Mouse (Mus musculus) ES-CJ7 (cell line): ENCODE data around the gene Sh2d1b1.
"Not testable (repeated sequence)": the region's sequence is repeated elsewhere in the genome, so short reads cannot be mapped to it uniquely, and the experiment has no call there.

Experiments used
- DNase-seq: peaks from one replicate; pipeline ENCODE4 v3.0.0; 2011; ENCODE audit warnings: low read depth, low spot score

Gene Sh2d1b1

DNA sequence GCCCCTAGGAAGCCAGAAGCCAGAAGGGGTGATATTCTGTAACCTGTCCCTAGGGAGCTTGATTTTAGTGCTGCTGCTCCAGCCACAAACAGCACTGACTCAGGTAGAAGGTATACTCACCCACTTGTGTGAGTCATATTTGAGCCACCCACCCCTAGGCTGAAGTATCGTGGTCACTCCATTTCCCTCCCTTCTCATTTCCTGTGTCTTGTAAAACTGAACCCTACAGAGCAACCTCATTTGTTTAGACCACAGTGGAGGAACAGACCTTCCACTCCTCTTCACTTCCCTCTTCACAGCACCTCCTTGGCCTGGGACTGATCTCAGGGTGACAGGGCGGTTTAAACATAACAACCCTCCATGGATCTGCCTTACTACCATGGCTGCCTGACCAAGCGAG lies at the start of gene Sh2d1b1:
Gene Sh2d1b1, plus strand, starts transcription at position 305 of the 400 bp plus-strand sequence.
- DNase-seq = no peak

DNA sequence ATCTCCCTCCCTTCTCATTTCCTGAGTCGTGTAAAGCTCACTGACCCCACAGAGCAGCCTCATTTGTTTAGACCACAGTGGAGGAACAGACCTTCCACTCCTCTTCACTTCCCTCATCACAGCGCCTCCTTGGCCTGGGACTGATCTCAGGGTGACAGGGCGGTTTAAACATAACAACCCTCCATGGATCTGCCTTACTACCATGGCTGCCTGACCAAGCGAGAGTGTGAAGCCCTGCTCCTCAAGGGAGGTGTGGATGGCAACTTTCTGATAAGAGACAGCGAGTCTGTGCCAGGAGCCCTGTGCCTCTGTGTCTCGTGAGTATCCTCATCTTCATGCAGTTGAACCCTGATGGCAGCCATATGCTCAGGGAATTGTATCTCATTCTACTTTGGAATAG lies 44.4 kb upstream of the Sh2d1b1 start, which contains the start of gene Sh2d1b2:
Gene Sh2d1b2, plus strand, starts transcription at position 62 of the 400 bp plus-strand sequence.
- not testable (repeated sequence) for DNase-seq

GRCm38 (mm10) chr1:170245016-170245415 lies 32.1 kb upstream of the Sh2d1b1 start:
- DNase-seq = no peak

GRCm38 (mm10) chr1:170254893-170255559 lies 22.1 kb upstream of the Sh2d1b1 start:
- DNase-seq = no peak

DNA sequence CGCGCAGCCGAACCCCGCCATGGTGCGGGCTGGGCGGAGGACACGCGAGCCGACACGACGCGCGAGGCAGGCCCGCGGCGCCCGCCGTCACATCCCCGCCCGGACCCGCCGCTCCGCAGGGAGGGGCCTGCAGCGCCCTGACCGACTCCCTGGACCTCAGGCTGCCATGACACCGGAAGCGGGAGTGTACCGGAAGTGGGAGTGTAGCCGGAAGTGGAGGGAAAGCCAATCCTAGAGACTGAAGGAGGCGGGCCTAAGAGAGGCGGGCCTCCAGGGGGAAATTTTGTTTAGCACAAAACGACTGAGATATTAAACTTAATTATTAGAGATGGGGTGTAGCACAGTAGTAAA lies 21.6 kb upstream of the Sh2d1b1 start:
- peak; percentile 72 for DNase-seq

DNA sequence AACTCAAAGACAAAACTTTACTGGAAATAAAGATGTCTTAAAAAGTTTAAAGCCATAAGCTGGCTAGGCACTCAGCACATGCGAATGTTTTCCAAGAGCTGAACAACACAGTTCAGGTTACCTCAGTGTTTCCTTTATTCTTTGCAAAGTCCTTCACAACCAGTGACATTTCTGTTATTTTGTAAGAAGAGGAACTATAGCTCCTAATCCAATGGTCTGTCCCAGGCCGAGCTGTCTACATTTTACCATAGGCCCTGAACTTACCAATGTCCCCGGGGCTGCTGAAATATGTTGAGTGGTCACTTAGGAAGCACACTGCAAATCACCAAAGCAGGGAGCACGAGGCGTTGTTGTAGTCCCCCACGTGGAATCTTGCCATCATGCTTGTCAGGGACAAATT lies 6.8 kb upstream of the Sh2d1b1 start:
- DNase-seq = no peak

GRCm38 (mm10) chr1:170270696-170271095 lies 6.4 kb upstream of the Sh2d1b1 start:
- DNase-seq = no peak

DNA sequence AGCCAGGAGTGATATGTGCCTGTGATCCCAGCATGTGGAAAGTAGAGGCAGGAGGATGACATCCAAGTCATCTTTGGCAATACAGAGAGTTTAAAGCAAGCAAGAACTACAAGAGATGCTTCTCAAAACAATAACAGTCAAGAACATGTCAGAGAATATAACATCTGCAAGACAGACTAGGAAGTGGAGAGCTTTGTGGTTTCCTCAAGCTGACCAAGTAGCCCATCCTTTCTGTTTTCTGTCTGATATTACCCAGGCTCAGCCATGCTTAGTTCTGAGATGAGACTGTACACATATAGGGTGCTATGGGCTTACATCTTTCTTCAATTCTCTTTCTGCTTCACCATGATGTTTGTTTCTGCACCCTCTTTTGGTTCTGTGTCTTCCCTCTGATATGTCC lies 3.9 kb upstream of the Sh2d1b1 start:
- DNase-seq = no peak

- DNase-seq = no peak
Measured at GRCm38 (mm10) chr1:170282415-170283129, 5.5 kb downstream of the Sh2d1b1 start.

- peak; percentile 48 for DNase-seq
Measured at GRCm38 (mm10) chr1:170292239-170292951, 15.3 kb downstream of the Sh2d1b1 start.

DNA sequence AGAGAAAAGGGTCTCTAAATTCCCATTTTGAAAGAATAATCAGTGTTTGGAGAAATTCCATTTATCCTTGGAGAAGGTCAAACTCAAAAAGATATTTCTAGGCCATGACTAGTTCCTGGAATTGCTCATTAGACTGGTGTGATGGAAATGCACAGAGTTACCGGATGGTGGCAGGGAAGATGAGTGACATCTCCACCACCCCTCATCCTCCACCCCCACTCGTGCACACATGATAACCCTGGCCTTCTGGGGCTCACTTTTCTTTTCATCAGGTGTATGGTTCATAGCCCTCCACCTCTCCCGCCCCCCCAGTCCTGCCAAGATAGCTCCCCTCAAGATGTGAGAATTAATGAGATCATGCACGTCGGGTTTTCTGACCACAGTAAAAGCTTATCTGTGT lies 16.1 kb downstream of the Sh2d1b1 start:
- no peak for DNase-seq

DNA sequence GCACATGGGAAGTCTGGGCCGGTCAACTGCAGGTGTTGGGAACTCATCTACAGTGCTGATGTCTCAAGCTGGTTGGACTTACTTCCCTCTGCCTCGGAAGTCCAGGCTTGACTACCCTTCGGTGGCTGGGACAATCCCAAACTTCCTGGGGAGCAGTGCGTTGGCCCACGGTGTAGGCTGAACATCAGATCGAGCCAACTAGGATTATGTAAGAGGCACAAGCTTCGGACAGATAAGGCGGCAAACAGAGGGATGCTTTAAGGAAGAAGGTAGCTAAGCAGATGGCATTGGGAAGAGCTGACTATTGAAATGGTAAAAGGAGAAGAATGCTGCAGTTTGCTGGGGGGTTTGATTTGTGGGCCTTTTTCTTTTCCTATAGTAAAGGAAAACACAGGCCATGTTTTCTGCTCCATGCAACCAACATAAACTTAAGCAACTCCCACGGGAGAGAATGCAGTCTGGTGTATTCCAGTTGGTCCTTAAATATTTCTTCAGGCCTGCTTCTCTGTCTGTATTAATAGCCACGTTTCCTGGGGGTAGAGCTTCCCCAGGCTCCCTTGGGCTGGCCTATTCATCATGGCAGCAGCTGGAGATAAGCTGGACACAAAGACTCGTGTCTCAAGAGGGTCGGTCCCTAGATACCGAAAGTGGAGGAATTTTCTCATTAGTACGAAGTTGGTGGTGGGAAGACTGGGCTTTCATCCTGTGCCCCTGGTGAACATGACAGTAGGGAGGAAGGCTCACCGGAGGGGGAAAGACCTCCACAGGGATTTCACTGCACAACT lies 17.9 kb downstream of the Sh2d1b1 start:
- DNase-seq = no peak

DNA sequence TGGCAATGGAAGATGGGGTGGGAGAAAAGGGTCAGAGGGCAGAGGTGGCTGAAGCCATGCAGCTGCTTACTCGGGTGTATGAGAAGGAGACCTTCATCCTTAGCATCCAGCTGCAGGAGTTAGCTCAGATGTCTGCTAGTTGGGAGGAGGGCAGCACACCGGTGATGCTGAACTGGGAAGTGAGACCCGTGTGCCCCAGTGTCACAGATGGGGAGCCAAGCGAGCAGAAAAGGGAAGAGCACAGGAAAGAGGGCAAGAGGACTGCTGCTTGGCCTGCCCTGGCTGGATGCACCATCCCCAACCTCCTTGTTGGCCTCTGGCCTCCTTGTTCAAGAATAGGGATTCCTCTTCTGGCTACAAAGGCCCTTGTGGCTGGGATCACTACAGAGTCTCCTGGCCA lies 22.4 kb downstream of the Sh2d1b1 start:
- DNase-seq = no peak

DNA sequence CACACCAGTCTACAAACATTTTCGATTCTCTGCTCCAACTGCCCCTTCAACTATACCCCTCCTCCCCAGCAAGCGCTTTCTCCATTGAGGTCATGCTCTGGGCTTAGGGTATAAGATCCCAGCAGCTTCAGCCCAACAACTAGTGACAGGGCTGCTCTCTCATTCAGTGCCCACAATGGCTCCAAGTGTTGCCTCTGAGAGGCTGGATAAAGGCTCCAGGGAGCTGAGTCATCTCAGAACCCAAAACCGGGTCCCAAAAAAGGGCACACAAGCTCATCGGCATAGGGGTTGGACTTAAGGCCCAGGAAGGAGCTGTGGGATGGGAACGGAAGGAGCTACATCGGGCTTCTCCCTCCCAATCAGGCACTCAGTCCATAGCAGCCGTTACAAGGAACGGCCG lies 24.6 kb downstream of the Sh2d1b1 start:
- DNase-seq = no peak

- DNase-seq = no peak
Measured at GRCm38 (mm10) chr1:170302456-170302855, 25.3 kb downstream of the Sh2d1b1 start.

DNA sequence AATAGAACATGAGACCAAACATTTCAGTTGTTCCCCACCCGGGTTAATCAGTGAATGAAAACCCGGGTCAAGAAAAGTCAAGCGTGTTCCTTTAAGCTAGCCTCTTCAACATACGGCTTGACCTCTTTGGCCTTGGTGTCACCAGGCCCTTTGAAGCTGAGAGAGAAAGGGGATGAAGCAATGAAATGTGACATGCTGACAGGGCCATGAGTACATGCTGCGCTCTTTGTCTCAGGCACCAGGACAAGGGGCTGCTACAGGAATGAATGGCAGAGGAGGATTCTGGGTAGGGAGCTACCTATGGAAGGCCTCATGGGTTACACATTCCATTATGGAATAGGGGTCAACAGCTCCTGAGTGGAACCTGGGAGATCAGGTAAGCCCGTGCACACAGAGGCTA lies 26.0 kb downstream of the Sh2d1b1 start:
- no peak for DNase-seq

DNA sequence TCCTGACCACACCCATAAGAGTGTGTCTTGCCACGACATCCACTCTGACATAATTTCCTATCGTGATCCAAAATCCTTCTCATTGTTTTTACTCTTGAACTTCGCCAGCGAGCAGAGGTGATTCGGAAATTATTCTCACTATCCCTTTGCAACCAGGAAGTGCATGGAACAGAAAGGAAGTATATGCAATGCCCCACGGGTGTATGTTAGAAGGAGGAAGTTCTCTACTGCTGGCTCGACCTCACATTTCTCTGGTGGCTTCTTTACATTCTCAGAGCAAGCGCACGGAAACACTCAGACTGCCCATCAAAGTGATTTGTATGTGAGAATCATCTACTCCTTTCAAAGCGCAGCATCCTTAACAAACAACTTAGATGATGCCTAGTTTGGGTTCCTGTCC lies 27.9 kb downstream of the Sh2d1b1 start:
- no peak for DNase-seq

DNA sequence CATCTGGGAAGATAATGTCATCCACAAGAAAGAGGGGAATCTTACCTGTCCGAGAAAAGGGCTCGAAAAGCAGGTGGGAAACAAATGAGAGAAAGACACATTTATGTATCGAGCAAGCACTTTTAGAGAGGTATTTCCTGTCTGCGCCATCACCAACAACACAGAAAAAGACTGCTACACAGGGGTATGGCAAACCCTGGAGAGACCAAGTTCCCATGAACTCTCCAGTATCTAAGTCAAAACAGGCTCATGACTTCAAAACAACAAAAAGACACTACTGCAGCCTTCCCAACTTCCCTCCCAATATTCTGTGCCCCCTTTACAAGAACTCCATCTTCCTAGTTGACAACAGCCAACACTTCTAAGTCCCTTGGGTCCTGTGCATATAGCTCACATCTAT lies 29.1 kb downstream of the Sh2d1b1 start, which contains the start of gene Gm7694:
Gene Gm7694, minus strand, starts transcription at position 101 of the 400 bp plus-strand sequence.
- DNase-seq = no peak

DNA sequence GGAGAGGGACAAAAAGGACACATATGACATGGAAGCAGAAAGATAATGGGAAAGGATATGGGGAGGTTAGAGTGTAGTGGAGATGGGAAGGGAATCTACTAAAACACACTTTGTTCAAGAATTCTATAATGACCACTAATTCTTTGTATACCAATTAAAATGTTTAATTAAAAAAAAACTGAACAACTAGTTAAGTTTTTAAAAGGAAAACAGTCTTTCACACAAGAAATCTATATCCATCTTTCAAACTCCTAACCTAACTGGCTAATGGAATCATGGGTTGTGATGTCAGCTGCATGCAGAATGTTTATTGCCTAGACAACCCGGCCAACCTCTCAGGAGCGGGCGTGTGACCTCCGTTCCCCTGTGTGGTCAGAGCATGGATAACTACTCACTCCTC lies 31.4 kb downstream of the Sh2d1b1 start, which contains the start of gene Spata46:
Gene Spata46, plus strand, starts transcription at position 301 of the 400 bp plus-strand sequence.
- no peak for DNase-seq

DNA sequence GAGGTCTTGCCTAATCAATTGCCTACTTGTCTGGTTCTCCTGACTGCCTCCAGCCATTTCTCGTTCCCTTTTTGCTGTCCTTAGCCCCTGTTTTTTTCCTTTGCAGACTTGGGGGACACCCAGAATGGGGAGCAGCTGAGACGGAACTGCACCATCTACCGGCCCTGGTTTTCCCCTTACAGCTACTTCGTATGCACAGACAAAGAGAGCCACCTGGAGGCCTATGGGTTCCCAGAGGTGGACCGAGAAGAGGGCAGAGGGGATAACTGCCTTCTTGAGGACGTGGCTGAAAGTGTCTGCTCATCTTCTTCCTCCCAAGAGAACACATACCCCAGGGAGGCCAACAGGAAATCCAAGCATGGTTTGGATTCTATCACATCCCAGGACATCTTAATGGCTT lies 34.3 kb downstream of the Sh2d1b1 start:
- no peak for DNase-seq

- no peak for DNase-seq
Measured at GRCm38 (mm10) chr1:170322046-170322445, 44.9 kb downstream of the Sh2d1b1 start.

DNA sequence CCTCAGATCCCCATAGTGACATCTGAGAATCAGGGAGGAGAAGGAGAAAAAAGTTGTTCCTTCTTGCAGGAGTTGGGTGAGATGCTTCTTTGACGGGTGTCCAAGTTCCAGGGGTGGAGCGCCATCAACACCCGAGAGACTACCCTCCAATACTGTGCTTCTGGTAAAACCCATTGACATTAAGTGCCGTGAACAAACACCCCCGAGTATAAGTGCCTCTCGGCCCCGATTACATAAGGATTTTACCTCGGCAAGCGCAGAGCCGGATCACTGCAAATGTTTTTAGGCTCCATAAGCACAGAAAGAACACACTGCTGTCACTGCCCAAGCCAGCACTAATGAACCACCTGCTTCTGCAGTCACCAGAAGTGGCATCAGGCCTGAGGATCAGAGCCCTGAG lies 45.9 kb downstream of the Sh2d1b1 start:
- DNase-seq = no peak
